Mouse (Mus musculus): ENCODE results near the gene F3. TPM values are rescaled to one million over a fixed set of nuclear protein-coding genes. Genes with fewer than 3 reads are reported as not detected.

The F3 gene
- total RNA-seq (2023), result not detected in 4 replicates

GRCm38 (mm10) chr3:121722971-121723844 is at the start of gene F3:
Gene F3, plus strand, starts transcription at chr3:121723537.

Other genes with a start within 250 kb of the F3 start
- not detected in 4 replicates for gene Slc44a3, start 191.1 kb upstream of the F3 start, total RNA-seq (2023)
- not detected in 4 replicates for gene 4930432M17Rik, start 52.8 kb upstream of the F3 start, total RNA-seq (2023)
- gene Abcd3, start 91.8 kb downstream of the F3 start, total RNA-seq (2023), result 9.2 to 13.1 TPM (median 12.0 TPM) in 4 replicates
- 0.25 to 0.85 TPM (median 0.47 TPM) in 4 replicates for gene Arhgap29, start 229.0 kb downstream of the F3 start, total RNA-seq (2023)